Comparison of ENCODE assay signal across 8 mouse cellular contexts in genomic region chr2:32449761-32450754, GRCm38 (mm10). TPM values are rescaled to one million over a fixed set of nuclear protein-coding genes. Genes with fewer than 3 reads are reported as not detected.
DNase-seq lines count a peak whose midpoint lies in the region; ATAC-seq and TF ChIP-seq lines count a peak whose summit lies in the region.

Gene Naif1, plus strand, starts transcription at chr2:32450457.

- H3K36me3 ChIP-seq in hindbrain, embryonic 14.5 days (replicated peaks; ENCODE audit: control insufficient read depth, insufficient read depth), result no peaks in the 10 kb centered on the region
- peaks cover 9% of the 10 kb centered on the region; the same call in 1 of the 2 replicates for H3K36me3 ChIP-seq in lung, postnatal 0 days (ENCODE audit: insufficient read depth, low read length)

- no peak for TF ChIP-seq EP300 in lung, postnatal 0 days (IDR thresholded peaks at IDR 0.05)

- TF ChIP-seq POLR2A in lung, adult 2 months (IDR thresholded peaks at IDR 0.05; ENCODE audit: borderline replicate concordance, extremely low read depth, low read depth, low read length), result no peak

- no peaks in the 10 kb centered on the region for H3K27me3 ChIP-seq in hindbrain, embryonic 14.5 days (ENCODE audit: control insufficient read depth, insufficient read depth, low read length)
- no peaks in the 10 kb centered on the region for H3K27me3 ChIP-seq in lung, postnatal 0 days (replicated peaks; ENCODE audit: insufficient read depth, low read length)

- H3K27ac ChIP-seq in hindbrain, embryonic 14.5 days, result peak within 1 kb of the TSS; percentile 91
- peak within 1 kb of the TSS; percentile 97 for H3K27ac ChIP-seq in lung, postnatal 0 days (ENCODE audit: low read length)

- peak within 1 kb of the TSS; percentile 80 for H3K4me2 ChIP-seq in hindbrain, embryonic 14.5 days (replicated peaks)
- H3K4me2 ChIP-seq in lung, postnatal 0 days (replicated peaks; ENCODE audit: low read depth, low read length), result peak within 1 kb of the TSS; percentile 71

- peak within 1 kb of the TSS; percentile 83 for H3K9ac ChIP-seq in hindbrain, embryonic 14.5 days
- peak within 1 kb of the TSS; percentile 89 for H3K9ac ChIP-seq in lung, postnatal 0 days (replicated peaks; ENCODE audit: low read depth)

- WGBS in lung, adult 2 months, result 64% methylated on average over 15 of the region's 15 CpGs
- 81% methylated on average over 15 of the region's 15 CpGs for WGBS in hindbrain, embryonic 14.5 days
- WGBS in lung, postnatal 0 days, result 69% methylated on average over 15 of the region's 15 CpGs

- DNase-seq in adrenal gland, postnatal 14 days, result peak; percentile 28
- DNase-seq in adrenal gland, adult 18-20 months (ENCODE audit: low spot score in 2 of 2), result no peak
- DNase-seq in lung, adult 2 months, result no peak
- no peak for DNase-seq in lung, postnatal 14 days
- DNase-seq in hindbrain, embryonic 14.5 days (ENCODE audit: low spot score), result no peak
- no peak for DNase-seq in lung, postnatal 0 days (ENCODE audit: low spot score)
- DNase-seq in thymus, postnatal 14 days, result peak; percentile 28
- DNase-seq in adrenal gland, adult 2 months, result no peak

- ATAC-seq in hindbrain, embryonic 14.5 days (ENCODE audit: low FRiP score), result no peak
- no peak for ATAC-seq in lung, postnatal 0 days

- peak within 1 kb of the TSS; percentile 85 for H3K4me3 ChIP-seq in lung, adult 2 months (replicated peaks; ENCODE audit: extremely low read depth, low read depth, low read length)
- H3K4me3 ChIP-seq in hindbrain, embryonic 14.5 days (replicated peaks; ENCODE audit: low read length), result peak within 1 kb of the TSS; percentile 84
- H3K4me3 ChIP-seq in lung, postnatal 0 days (ENCODE audit: low read depth, low read length), result peak within 1 kb of the TSS; percentile 86

- no peak for TF ChIP-seq CTCF in lung, adult 2 months (IDR thresholded peaks at IDR 0.05; ENCODE audit: insufficient read depth, low read length)
- no peak for TF ChIP-seq CTCF in lung, postnatal 0 days (IDR thresholded peaks at IDR 0.05)

- no peaks in the 10 kb centered on the region for H3K9me3 ChIP-seq in hindbrain, embryonic 14.5 days (ENCODE audit: control insufficient read depth, low read length)
- H3K9me3 ChIP-seq in lung, postnatal 0 days (ENCODE audit: low read length), result no peaks in the 10 kb centered on the region

- H3K4me1 ChIP-seq in lung, adult 2 months (ENCODE audit: control insufficient read depth, insufficient read depth, low read length), result peaks cover 27% of the 10 kb centered on the region
- peaks cover 26% of the 10 kb centered on the region for H3K4me1 ChIP-seq in hindbrain, embryonic 14.5 days (replicated peaks; ENCODE audit: control insufficient read depth, insufficient read depth, low read length)
- H3K4me1 ChIP-seq in lung, postnatal 0 days (ENCODE audit: insufficient read depth, low read depth, low read length), result peaks cover 28% of the 10 kb centered on the region; the same call in 1 of the 2 replicates

RNA-seq across cellular contexts. Expression of gene Naif1, which starts in this region (rescaled TPM):
- 4.3 and 4.4 TPM in 2 replicates for total RNA-seq in adrenal gland, postnatal 14 days (2021)
- 1 to 10 TPM; 4.1 to 4.5 TPM for total RNA-seq in adrenal gland, adult 18-20 months (2021)
- polyA plus RNA-seq in lung, adult 2 months (2012; rRNA removed), result 5.1 and 5.5 TPM in 2 replicates
- polyA plus RNA-seq in hindbrain, embryonic 14.5 days (2014; fragmentation: Nextera tagmentation; extraction: Ambion mirVana), result 5.3 TPM in 2 replicates
- polyA plus RNA-seq in lung, postnatal 0 days (2015; fragmentation: Nextera tagmentation; extraction: Ambion mirVana), result 4.1 and 4.6 TPM in 2 replicates
- total RNA-seq in adrenal gland, adult 2 months (2021), result 1 to 10 TPM; 5.1 to 5.9 TPM
- polyA plus RNA-seq in adrenal gland, adult 2 months (2012; rRNA removed), result 6.1 and 6.6 TPM in 2 replicates

Comparison
In these comparisons a context has a peak if more than half of its experiments do, and no peak if none do; other contexts are left out.
1. DNase-seq: peak in adrenal gland, postnatal 14 days (single experiment) and thymus, postnatal 14 days (single experiment); none in adrenal gland, adult 18-20 months (0 of 2), lung, adult 2 months (single experiment), lung, postnatal 14 days (single experiment), hindbrain, embryonic 14.5 days (single experiment), lung, postnatal 0 days (single experiment) and adrenal gland, adult 2 months (single experiment).
2. Peak in every context shown above with its lines, with median percentiles within 50 percentile points of each other: H3K4me3 ChIP-seq.